Mouse (Mus musculus) forebrain, embryonic 15.5 days (tissue): Measurements from ENCODE around the gene Gm4858. TPM values are rescaled to one million over a fixed set of nuclear protein-coding genes. Genes with fewer than 3 reads are reported as not detected.
"Not testable (repeated sequence)": the region's sequence is repeated elsewhere in the genome, so short reads cannot be mapped to it uniquely, and the experiment has no call there.

Experiments used
- ATAC-seq: fragments of 200-750 bp; cut with Nextera tagmentation; replicated peaks from 2 replicates; pipeline ENCODE4 v1.8.0; 2017; ENCODE audit warnings: mild to moderate bottlenecking, moderate TSS enrichment, moderate library complexity
- H3K27ac ChIP-seq: fragments of 300-500 bp; sonication (generic); replicated peaks from 2 replicates; pipeline ENCODE4 v1.5.1; 2015; ENCODE audit warnings: mild to moderate bottlenecking, inconsistent platforms
- H3K27me3 ChIP-seq: fragments of 300-500 bp; sonication (generic); 2 replicates; pipeline ENCODE4 v1.6.1; 2015; ENCODE audit warnings: inconsistent platforms
- H3K36me3 ChIP-seq: fragments of 300-500 bp; sonication (generic); 2 replicates; pipeline ENCODE4 v1.6.1; 2015; ENCODE audit warnings: mild to moderate bottlenecking, inconsistent platforms
- H3K4me1 ChIP-seq: fragments of 300-500 bp; sonication (generic); 2 replicates; pipeline ENCODE4 v1.6.1; 2015; ENCODE audit warnings: inconsistent platforms
- H3K4me2 ChIP-seq: fragments of 300-500 bp; sonication (generic); replicated peaks from 2 replicates; pipeline ENCODE4 v1.6.1; 2015; ENCODE audit warnings: mild to moderate bottlenecking, inconsistent platforms
- H3K4me3 ChIP-seq: fragments of 300-500 bp; sonication (generic); 2 replicates; pipeline ENCODE4 v1.5.1; 2015; ENCODE audit warnings: mild to moderate bottlenecking, inconsistent platforms
- H3K9ac ChIP-seq: fragments of 300-500 bp; sonication (generic); replicated peaks from 2 replicates; pipeline ENCODE4 v1.6.1; 2015; ENCODE audit warnings: mild to moderate bottlenecking, inconsistent platforms
- H3K9me3 ChIP-seq: fragments of 300-500 bp; sonication (generic); 2 replicates; pipeline ENCODE4 v1.6.1; 2016; ENCODE audit warnings: inconsistent platforms
- WGBS: fragments of 180-500 bp; shearing (Covaris S2); methylation state at CpG from one replicate; pipeline ENCODE4 v1.1.7; 2015; ENCODE audit warnings: mixed read lengths; 5-methylcytosine and 5-hydroxymethylcytosine counted together
- polyA plus RNA-seq: library from polyadenylated mRNA; unstranded; fragments of >200 nt; fragmentation: Nextera tagmentation; extraction: Ambion mirVana; gene quantifications from 2 replicates; pipeline ENCODE4 v1.2.1, GENCODE M21; 2015

Gene Gm4858
- polyA plus RNA-seq, result not detected in 2 replicates

GRCm38 (mm10) chr3:93068523-93068922 is at the start of gene Gm4858:
Gene Gm4858, plus strand, starts transcription at chr3:93068823.
- H3K27me3 ChIP-seq, H3K36me3 ChIP-seq, H3K9ac ChIP-seq, H3K4me1 ChIP-seq, H3K27ac ChIP-seq, H3K4me3 ChIP-seq, ATAC-seq, H3K9me3 ChIP-seq, H3K4me2 ChIP-seq: not testable (repeated sequence)

GRCm38 (mm10) chr3:93018960-93019359 is 49.7 kb upstream of the Gm4858 start, which contains the start of gene Lce1m:
Gene Lce1m, minus strand, starts transcription at chr3:93019060.
- Histone ChIP-seq H3K36me3 (no peaks in the 10 kb centered on the region), H3K4me1 (peaks cover 12% of the 10 kb centered on the region; the same call in 1 of the 2 replicates), H3K9me3 (no peaks in the 10 kb centered on the region), H3K27ac (no peak within 1 kb of the TSS), H3K9ac (no peak within 1 kb of the TSS), H3K4me2 (no peak within 1 kb of the TSS), H3K4me3 (no peak within 1 kb of the TSS), H3K27me3 (no peaks in the 10 kb centered on the region)
- no peak for ATAC-seq
- 94% methylated on average over 2 of the region's 2 CpGs for WGBS

GRCm38 (mm10) chr3:93021171-93021570 is 47.5 kb upstream of the Gm4858 start:
- H3K9ac ChIP-seq, result no peak overlapping the region
- no peaks in the 10 kb centered on the region for H3K9me3 ChIP-seq
- no peak overlapping the region for H3K4me3 ChIP-seq
- no peak overlapping the region for H3K27ac ChIP-seq
- WGBS, result 88% methylated on average over 1 of the region's 1 CpGs
- ATAC-seq, result no peak
- no peaks in the 10 kb centered on the region for H3K4me1 ChIP-seq
- no peaks in the 10 kb centered on the region for H3K27me3 ChIP-seq
- no peaks in the 10 kb centered on the region for H3K36me3 ChIP-seq
- H3K4me2 ChIP-seq, result no peak overlapping the region

- no peak for ATAC-seq
- 83% methylated on average over 3 of the region's 3 CpGs for WGBS
- Histone ChIP-seq H3K4me3 (no peak overlapping the region), H3K27me3 (no peaks in the 10 kb centered on the region), H3K4me2 (no peak overlapping the region), H3K36me3 (no peaks in the 10 kb centered on the region), H3K27ac (no peak overlapping the region), H3K9me3 (no peaks in the 10 kb centered on the region), H3K4me1 (no peaks in the 10 kb centered on the region), H3K9ac (no peak overlapping the region)
Measured at GRCm38 (mm10) chr3:93023411-93024184, 45.0 kb upstream of the Gm4858 start.

- Histone ChIP-seq H3K36me3 (no peaks in the 10 kb centered on the region), H3K9ac (no peak overlapping the region), H3K4me2 (no peak overlapping the region), H3K27ac (no peak overlapping the region), H3K9me3 (no peaks in the 10 kb centered on the region), H3K4me1 (no peaks in the 10 kb centered on the region), H3K27me3 (no peaks in the 10 kb centered on the region), H3K4me3 (no peak overlapping the region)
- 86% methylated on average over 2 of the region's 2 CpGs for WGBS
- no peak for ATAC-seq
Measured at GRCm38 (mm10) chr3:93025486-93025885, 43.1 kb upstream of the Gm4858 start.

- Histone ChIP-seq H3K27ac (no peak overlapping the region), H3K36me3 (no peaks in the 10 kb centered on the region), H3K4me1 (no peaks in the 10 kb centered on the region), H3K9me3 (no peaks in the 10 kb centered on the region), H3K4me2 (no peak overlapping the region), H3K27me3 (no peaks in the 10 kb centered on the region), H3K4me3 (no peak overlapping the region), H3K9ac (no peak overlapping the region)
- WGBS, result 60% methylated on average over 5 of the region's 5 CpGs
- peak; percentile 91 for ATAC-seq
Measured at GRCm38 (mm10) chr3:93031450-93031849, 37.2 kb upstream of the Gm4858 start.

- no peak for ATAC-seq
- Histone ChIP-seq H3K4me1 (no peaks in the 10 kb centered on the region), H3K9ac (no peak overlapping the region), H3K4me3 (no peak overlapping the region), H3K4me2 (no peak overlapping the region), H3K9me3 (no peaks in the 10 kb centered on the region), H3K27ac (no peak overlapping the region), H3K36me3 (no peaks in the 10 kb centered on the region), H3K27me3 (no peaks in the 10 kb centered on the region)
- 87% methylated on average over 1 of the region's 1 CpGs for WGBS
Measured at GRCm38 (mm10) chr3:93050182-93050581, 18.4 kb upstream of the Gm4858 start.

GRCm38 (mm10) chr3:93052826-93053474 is 15.7 kb upstream of the Gm4858 start:
- Histone ChIP-seq H3K27ac (no peak overlapping the region), H3K9me3 (no peaks in the 10 kb centered on the region), H3K4me1 (no peaks in the 10 kb centered on the region), H3K27me3 (no peaks in the 10 kb centered on the region), H3K4me3 (no peak overlapping the region), H3K9ac (no peak overlapping the region), H3K4me2 (no peak overlapping the region), H3K36me3 (no peaks in the 10 kb centered on the region)
- WGBS, result 59% methylated on average over 10 of the region's 10 CpGs
- no peak for ATAC-seq

- no peaks in the 10 kb centered on the region for H3K27me3 ChIP-seq
- no peak overlapping the region for H3K9ac ChIP-seq
- H3K9me3 ChIP-seq, result no peaks in the 10 kb centered on the region
- WGBS, result 88% methylated on average over 2 of the region's 2 CpGs
- ATAC-seq, result no peak
- no peak overlapping the region for H3K27ac ChIP-seq
- H3K36me3 ChIP-seq, result no peaks in the 10 kb centered on the region
- no peaks in the 10 kb centered on the region for H3K4me1 ChIP-seq
- H3K4me2 ChIP-seq, result no peak overlapping the region
- H3K4me3 ChIP-seq, result no peak overlapping the region
Measured at GRCm38 (mm10) chr3:93086631-93087030, 18.0 kb downstream of the Gm4858 start.

GRCm38 (mm10) chr3:93093581-93093980 is 25.0 kb downstream of the Gm4858 start:
- H3K27ac ChIP-seq, H3K4me3 ChIP-seq, H3K9me3 ChIP-seq, H3K9ac ChIP-seq, ATAC-seq, H3K4me2 ChIP-seq, H3K4me1 ChIP-seq, H3K36me3 ChIP-seq, H3K27me3 ChIP-seq: not testable (repeated sequence)
- 20% methylated on average over 1 of the region's 1 CpGs for whole genome bisulfite sequencing

GRCm38 (mm10) chr3:93096447-93096846 is 27.8 kb downstream of the Gm4858 start:
- no peak overlapping the region for H3K4me2 ChIP-seq
- H3K27me3 ChIP-seq, result no peaks in the 10 kb centered on the region
- no peak overlapping the region for H3K27ac ChIP-seq
- no peak overlapping the region for H3K9ac ChIP-seq
- H3K4me3 ChIP-seq, result no peak overlapping the region
- H3K4me1 ChIP-seq, result no peaks in the 10 kb centered on the region
- no peak for ATAC-seq
- 66% methylated on average over 2 of the region's 2 CpGs for WGBS
- no peaks in the 10 kb centered on the region for H3K9me3 ChIP-seq
- H3K36me3 ChIP-seq, result no peaks in the 10 kb centered on the region

- no peaks in the 10 kb centered on the region for H3K27me3 ChIP-seq
- 45% methylated on average over 5 of the region's 5 CpGs for WGBS
- no peaks in the 10 kb centered on the region for H3K9me3 ChIP-seq
- H3K4me1 ChIP-seq, result no peaks in the 10 kb centered on the region
- no peak overlapping the region for H3K4me2 ChIP-seq
- no peak overlapping the region for H3K27ac ChIP-seq
- no peak overlapping the region for H3K9ac ChIP-seq
- H3K36me3 ChIP-seq, result no peaks in the 10 kb centered on the region
- H3K4me3 ChIP-seq, result no peak overlapping the region
- ATAC-seq, result no peak
Measured at GRCm38 (mm10) chr3:93111668-93112067, 43.0 kb downstream of the Gm4858 start.
